10 mouse cellular contexts compared by ENCODE assay signal in the genomic region with DNA sequence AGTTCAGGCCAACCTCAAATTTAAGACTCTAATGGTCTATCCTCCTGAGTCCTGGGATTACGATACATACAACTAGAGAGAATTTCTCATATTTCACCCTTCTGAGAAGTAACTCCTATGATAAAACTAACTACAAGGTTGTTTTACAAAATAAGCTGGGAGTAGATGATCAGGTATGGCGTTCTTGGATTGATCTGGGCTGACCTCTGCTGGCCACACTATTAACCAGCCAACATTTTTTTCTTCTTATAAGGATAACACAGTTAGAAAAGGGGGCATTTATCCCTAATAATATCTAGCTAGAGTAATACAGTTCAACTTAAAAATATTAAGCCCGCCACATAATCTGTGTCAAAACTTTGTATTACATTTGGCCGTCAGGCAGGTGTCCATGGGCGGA. TPM values are rescaled to one million over a fixed set of nuclear protein-coding genes. Genes with fewer than 3 reads are reported as not detected.
DNase-seq lines count a peak whose midpoint lies in the region; ATAC-seq and TF ChIP-seq lines count a peak whose summit lies in the region.
"Had no signal": no experiment of that assay in that cellular context is flagged by ENCODE, and none has a peak within 500 bp of the region (broad histone marks: within the 10 kb centered on the region; RNA-seq: fewer than 3 reads in every experiment).

No protein-coding gene starts in this region.

- no peak overlapping the region for H3K4me2 ChIP-seq in intestine, postnatal 0 days (replicated peaks; ENCODE audit: low read depth)
- H3K4me2 ChIP-seq in intestine, embryonic 16.5 days (ENCODE audit: low read depth, low read length), result no peak overlapping the region
- no peak overlapping the region for H3K4me2 ChIP-seq in liver, postnatal 0 days (ENCODE audit: low read depth, low read length)
- H3K4me2 ChIP-seq: forebrain, embryonic 12.5 days had no signal

- H3K9ac ChIP-seq in intestine, postnatal 0 days (ENCODE audit: low read depth, low read length), result no peak overlapping the region
- H3K9ac ChIP-seq in intestine, embryonic 16.5 days (ENCODE audit: low read depth, low read length), result no peak overlapping the region
- no peak overlapping the region for H3K9ac ChIP-seq in liver, postnatal 0 days (replicated peaks)
- H3K9ac ChIP-seq: forebrain, embryonic 12.5 days had no signal

- H3K4me3 ChIP-seq in intestine, postnatal 0 days (ENCODE audit: low read depth, low read length), result no peak overlapping the region
- H3K4me3 ChIP-seq in intestine, embryonic 16.5 days (ENCODE audit: low read length), result no peak overlapping the region
- peak overlapping the region; percentile 20; the same call in 1 of the 2 replicates for H3K4me3 ChIP-seq in E14TG2a.4 (replicated peaks; ENCODE audit: low read length)
- H3K4me3 ChIP-seq in liver, postnatal 0 days (ENCODE audit: low read depth, low read length), result no peak overlapping the region
- H3K4me3 ChIP-seq: forebrain, embryonic 12.5 days had no signal

- no peak for ATAC-seq in intestine, postnatal 0 days
- no peak for ATAC-seq in intestine, embryonic 16.5 days
- ATAC-seq in liver, postnatal 0 days, result no peak
- no peak for ATAC-seq in granulocyte monocyte progenitor cell, adult 5-6 weeks (replicated peaks; ENCODE audit: poor library complexity, severe bottlenecking)
- ATAC-seq in inflammation-experienced regulatory T-cells, adult 6 months, result no peak

- WGBS in intestine, postnatal 0 days, result 68% methylated on average over 5 of the region's 5 CpGs
- WGBS in intestine, embryonic 16.5 days, result 69% methylated on average over 5 of the region's 5 CpGs
- 79% methylated on average over 5 of the region's 5 CpGs for WGBS in liver, postnatal 0 days (ENCODE audit: insufficient replicate concordance)

- TF ChIP-seq CTCF in intestine, postnatal 0 days (IDR thresholded peaks at IDR 0.05; ENCODE audit: low read depth), result peak; percentile 73
- TF ChIP-seq CTCF in E14TG2a.4 (conservative IDR thresholded peaks at IDR 0.05; ENCODE audit: low read length), result peak; percentile 18
- TF ChIP-seq CTCF in liver, postnatal 0 days (IDR thresholded peaks at IDR 0.05; ENCODE audit: low read depth), result peak; percentile 63

- H3K27me3 ChIP-seq in intestine, postnatal 0 days (replicated peaks; ENCODE audit: control insufficient read depth, insufficient read depth, low read length), result no peaks in the 10 kb centered on the region
- H3K27me3 ChIP-seq in intestine, embryonic 16.5 days (replicated peaks; ENCODE audit: control insufficient read depth, insufficient read depth, low read length), result no peaks in the 10 kb centered on the region
- H3K27me3 ChIP-seq in E14TG2a.4 (ENCODE audit: insufficient read depth, low read length), result no peaks in the 10 kb centered on the region
- H3K27me3 ChIP-seq in liver, postnatal 0 days (ENCODE audit: insufficient read depth, low read length), result no peaks in the 10 kb centered on the region
- H3K27me3 ChIP-seq: forebrain, embryonic 12.5 days had no signal

- DNase-seq in cerebellum, adult 9-10 months, result peak; percentile 20
- no peak for DNase-seq in liver, postnatal 0 days
- DNase-seq in frontal cortex, postnatal 14 days (ENCODE audit: low spot score in 2 of 2), result no peak

- no peak overlapping the region for H3K27ac ChIP-seq in intestine, postnatal 0 days (ENCODE audit: low read depth, low read length)
- no peak overlapping the region for H3K27ac ChIP-seq in intestine, embryonic 16.5 days (ENCODE audit: low read length)
- no peak overlapping the region for H3K27ac ChIP-seq in liver, postnatal 0 days (ENCODE audit: low read depth)
- H3K27ac ChIP-seq: forebrain, embryonic 12.5 days had no signal

- no peak for TF ChIP-seq EP300 in liver, postnatal 0 days (IDR thresholded peaks at IDR 0.05; ENCODE audit: low read depth)

- no peaks in the 10 kb centered on the region for H3K4me1 ChIP-seq in intestine, postnatal 0 days (replicated peaks; ENCODE audit: control insufficient read depth, insufficient read depth, low read length)
- H3K4me1 ChIP-seq in intestine, embryonic 16.5 days (ENCODE audit: control insufficient read depth, insufficient read depth, low read length), result no peaks in the 10 kb centered on the region
- H3K4me1 ChIP-seq in E14TG2a.4 (replicated peaks; ENCODE audit: low read depth, low read length), result peaks cover 3% of the 10 kb centered on the region; the same call in 1 of the 2 replicates
- 0 out of 2 replicates have a peak, but pooled peaks cover 5% of the 10 kb centered on the region for H3K4me1 ChIP-seq in liver, postnatal 0 days (ENCODE audit: insufficient read depth)
- H3K4me1 ChIP-seq: forebrain, embryonic 12.5 days had no signal

- no peaks in the 10 kb centered on the region for H3K36me3 ChIP-seq in intestine, postnatal 0 days (ENCODE audit: control insufficient read depth, insufficient read depth)
- H3K36me3 ChIP-seq in intestine, embryonic 16.5 days (ENCODE audit: control insufficient read depth, insufficient read depth, low read length), result no peaks in the 10 kb centered on the region
- no peaks in the 10 kb centered on the region for H3K36me3 ChIP-seq in E14TG2a.4 (ENCODE audit: insufficient read depth, low read length)
- peaks cover 18% of the 10 kb centered on the region for H3K36me3 ChIP-seq in liver, postnatal 0 days (replicated peaks; ENCODE audit: insufficient read depth, low read length)
- H3K36me3 ChIP-seq: forebrain, embryonic 12.5 days had no signal

- no peaks in the 10 kb centered on the region for H3K9me3 ChIP-seq in intestine, postnatal 0 days (ENCODE audit: control insufficient read depth)
- H3K9me3 ChIP-seq in intestine, embryonic 16.5 days (ENCODE audit: control insufficient read depth, low read length), result no peaks in the 10 kb centered on the region
- no peaks in the 10 kb centered on the region for H3K9me3 ChIP-seq in E14TG2a.4 (ENCODE audit: low read length)
- no peaks in the 10 kb centered on the region for H3K9me3 ChIP-seq in liver, postnatal 0 days (ENCODE audit: low read length)
- H3K9me3 ChIP-seq: forebrain, embryonic 12.5 days had no signal

RNA-seq across cellular contexts. Expression of a gene that starts 13.8 kb away (rescaled TPM):
- 0.66 and 0.68 TPM in 2 replicates for polyA plus RNA-seq in intestine, postnatal 0 days (2015; fragmentation: Nextera tagmentation; extraction: Ambion mirVana)
- 0.92 and 1.0 TPM in 2 replicates for polyA plus RNA-seq in intestine, embryonic 16.5 days (2015; fragmentation: Nextera tagmentation; extraction: Ambion mirVana)
- 0.29 and 0.52 TPM in 2 replicates for polyA plus RNA-seq in liver, postnatal 0 days (2015; fragmentation: Nextera tagmentation; extraction: Ambion mirVana)
- total RNA-seq in granulocyte monocyte progenitor cell, adult 5-6 weeks (2014; fragmentation: Nextera tagmentation), result not detected in 2 replicates
- total RNA-seq in granulocyte monocyte progenitor cell, adult 5-6 weeks (2017), result not detected in 2 replicates
- polyA plus RNA-seq in inflammation-experienced regulatory T-cells, adult 6 months (2017; shearing (Covaris generic)), result 1 to 10 TPM; 2.1 to 6.2 (median 3.5) TPM

RNA-seq across cellular contexts. Expression of a gene that starts 35.8 kb away (rescaled TPM):
- 0.94 TPM in 1 of 2 replicates, not detected in the other for polyA plus RNA-seq in intestine, postnatal 0 days (2015; fragmentation: Nextera tagmentation; extraction: Ambion mirVana)
- polyA plus RNA-seq in intestine, embryonic 16.5 days (2015; fragmentation: Nextera tagmentation; extraction: Ambion mirVana), result 3.0 and 4.3 TPM in 2 replicates
- 0.89 and 3.9 TPM in 2 replicates for polyA plus RNA-seq in liver, postnatal 0 days (2015; fragmentation: Nextera tagmentation; extraction: Ambion mirVana)
- not detected in 2 replicates for total RNA-seq in granulocyte monocyte progenitor cell, adult 5-6 weeks (2014; fragmentation: Nextera tagmentation)
- total RNA-seq in granulocyte monocyte progenitor cell, adult 5-6 weeks (2017), result not detected in 2 replicates
- 1 to 10 TPM in 1 of 3 experiments, not detected in 2; 1.5 TPM for polyA plus RNA-seq in inflammation-experienced regulatory T-cells, adult 6 months (2017; shearing (Covaris generic))
- polyA plus RNA-seq: neural tube, embryonic 14.5 days had no signal

RNA-seq across cellular contexts. Expression of a gene that starts 35.9 kb away (rescaled TPM):
- 45.5 and 48.5 TPM in 2 replicates for polyA plus RNA-seq in intestine, postnatal 0 days (2015; fragmentation: Nextera tagmentation; extraction: Ambion mirVana)
- polyA plus RNA-seq in intestine, embryonic 16.5 days (2015; fragmentation: Nextera tagmentation; extraction: Ambion mirVana), result 30.0 and 31.2 TPM in 2 replicates
- polyA plus RNA-seq in liver, postnatal 0 days (2015; fragmentation: Nextera tagmentation; extraction: Ambion mirVana), result 40.3 and 44.1 TPM in 2 replicates
- 23.4 and 25.4 TPM in 2 replicates for total RNA-seq in granulocyte monocyte progenitor cell, adult 5-6 weeks (2014; fragmentation: Nextera tagmentation)
- total RNA-seq in granulocyte monocyte progenitor cell, adult 5-6 weeks (2017), result 11.3 and 12.4 TPM in 2 replicates
- 10 to 100 TPM; 20.3 to 28.6 (median 24.2) TPM for polyA plus RNA-seq in inflammation-experienced regulatory T-cells, adult 6 months (2017; shearing (Covaris generic))

RNA-seq across cellular contexts. Expression of a gene that starts 36.2 kb away (rescaled TPM):
- polyA plus RNA-seq in intestine, postnatal 0 days (2015; fragmentation: Nextera tagmentation; extraction: Ambion mirVana), result 35.5 and 41.3 TPM in 2 replicates
- 19.9 and 26.1 TPM in 2 replicates for polyA plus RNA-seq in intestine, embryonic 16.5 days (2015; fragmentation: Nextera tagmentation; extraction: Ambion mirVana)
- polyA plus RNA-seq in liver, postnatal 0 days (2015; fragmentation: Nextera tagmentation; extraction: Ambion mirVana), result 310 and 342 TPM in 2 replicates
- 6.0 and 23.7 TPM in 2 replicates for total RNA-seq in granulocyte monocyte progenitor cell, adult 5-6 weeks (2014; fragmentation: Nextera tagmentation)
- total RNA-seq in granulocyte monocyte progenitor cell, adult 5-6 weeks (2017), result 24.1 and 24.3 TPM in 2 replicates
- 10 to 100 TPM; 23.5 to 36.6 (median 25.0) TPM for polyA plus RNA-seq in inflammation-experienced regulatory T-cells, adult 6 months (2017; shearing (Covaris generic))

Comparison
In these comparisons a context has a peak if more than half of its experiments do, and no peak if none do; other contexts are left out.
1. CTCF ChIP-seq: peak in every context shown above with its lines; median percentile 73 in intestine, postnatal 0 days; 63 in liver, postnatal 0 days; 18 in E14TG2a.4.